Mouse (Mus musculus): ENCODE data around the gene Bcr. TPM values are rescaled to one million over a fixed set of nuclear protein-coding genes. Genes with fewer than 3 reads are reported as not detected.
A peak's percentile ranks its signal among the peaks of the same experiment; 100 is the strongest.

Gene Bcr
- polyA plus RNA-seq, 1 experiment from 2014 or later: 7.5 TPM

- Histone ChIP-seq H3K4me3 (replicated peaks) (no peak overlapping the region), H3K9ac (no peak overlapping the region), H3K9me3 (replicated peaks) (no peaks in the 10 kb centered on the region), H3K27ac (replicated peaks) (0 out of 2 replicates have a peak overlapping the region, but pooled peaks have one; percentile 17), H3K4me1 (peaks cover 71% of the 10 kb centered on the region), H3K36me3 (no peaks in the 10 kb centered on the region), H3K27me3 (no peaks in the 10 kb centered on the region), H3K4me2 (replicated peaks) (no peak overlapping the region)
- whole genome bisulfite sequencing: 82% methylated on average over 9 of the region's 9 CpGs
- no peak for ATAC-seq (ENCODE audit: insufficient number of reproducible peaks, low FRiP score, low TSS enrichment, low read depth)
Observed at GRCm38 (mm10) chr10:75113620-75114019, 53.2 kb downstream of the Bcr start.

- Histone ChIP-seq H3K27ac (replicated peaks) (peak overlapping the region; percentile 84), H3K4me2 (replicated peaks) (no peak overlapping the region), H3K9ac (no peak overlapping the region), H3K27me3 (no peaks in the 10 kb centered on the region), H3K9me3 (replicated peaks) (no peaks in the 10 kb centered on the region), H3K4me3 (replicated peaks) (no peak overlapping the region), H3K36me3 (no peaks in the 10 kb centered on the region), H3K4me1 (peaks cover 83% of the 10 kb centered on the region)
- WGBS: 60% methylated on average over 5 of the region's 5 CpGs
- 0 out of 2 replicates have a peak, but pooled peaks have one; percentile 20 for ATAC-seq (ENCODE audit: insufficient number of reproducible peaks, low FRiP score, low TSS enrichment, low read depth)
Observed at GRCm38 (mm10) chr10:75115240-75115639, 54.8 kb downstream of the Bcr start.

GRCm38 (mm10) chr10:75116842-75117457 is 56.6 kb downstream of the Bcr start:
- H3K4me1 ChIP-seq: peaks cover 77% of the 10 kb centered on the region
- peak; percentile 31; the same call in 1 of the 2 replicates for ATAC-seq (ENCODE audit: insufficient number of reproducible peaks, low FRiP score, low TSS enrichment, low read depth)
- no peak overlapping the region for H3K4me3 ChIP-seq (replicated peaks)
- no peaks in the 10 kb centered on the region for H3K27me3 ChIP-seq
- H3K9me3 ChIP-seq (replicated peaks): no peaks in the 10 kb centered on the region
- no peak overlapping the region; the same call in 1 of the 2 replicates for H3K4me2 ChIP-seq (replicated peaks)
- peak overlapping the region; percentile 84 for H3K27ac ChIP-seq (replicated peaks)
- WGBS: 34% methylated on average over 7 of the region's 7 CpGs
- H3K36me3 ChIP-seq: no peaks in the 10 kb centered on the region
- no peak overlapping the region for H3K9ac ChIP-seq

- Histone ChIP-seq H3K9me3 (replicated peaks) (no peaks in the 10 kb centered on the region), H3K4me2 (replicated peaks) (no peak overlapping the region), H3K36me3 (no peaks in the 10 kb centered on the region), H3K27ac (replicated peaks) (peak overlapping the region; percentile 84; the same call in 1 of the 2 replicates), H3K4me1 (peaks cover 64% of the 10 kb centered on the region), H3K9ac (no peak overlapping the region), H3K4me3 (replicated peaks) (no peak overlapping the region), H3K27me3 (no peaks in the 10 kb centered on the region)
- 61% methylated on average over 6 of the region's 6 CpGs for WGBS
- no peak for ATAC-seq (ENCODE audit: insufficient number of reproducible peaks, low FRiP score, low TSS enrichment, low read depth)
Observed at GRCm38 (mm10) chr10:75118444-75118843, 58.1 kb downstream of the Bcr start.

- H3K9me3 ChIP-seq (replicated peaks): no peaks in the 10 kb centered on the region
- peaks cover 59% of the 10 kb centered on the region for H3K4me1 ChIP-seq
- H3K27ac ChIP-seq (replicated peaks): no peak overlapping the region
- no peaks in the 10 kb centered on the region for H3K27me3 ChIP-seq
- H3K36me3 ChIP-seq: no peaks in the 10 kb centered on the region
- no peak for ATAC-seq (ENCODE audit: insufficient number of reproducible peaks, low FRiP score, low TSS enrichment, low read depth)
- WGBS: 56% methylated on average over 3 of the region's 3 CpGs
- no peak overlapping the region for H3K9ac ChIP-seq
- H3K4me3 ChIP-seq (replicated peaks): no peak overlapping the region
- H3K4me2 ChIP-seq (replicated peaks): no peak overlapping the region
Observed at GRCm38 (mm10) chr10:75119396-75119795, 59.0 kb downstream of the Bcr start.

- Histone ChIP-seq H3K4me2 (replicated peaks) (no peak overlapping the region), H3K4me1 (peaks cover 53% of the 10 kb centered on the region), H3K27ac (replicated peaks) (no peak overlapping the region), H3K9ac (no peak overlapping the region), H3K36me3 (no peaks in the 10 kb centered on the region; the same call in 1 of the 2 replicates), H3K9me3 (replicated peaks) (no peaks in the 10 kb centered on the region), H3K27me3 (no peaks in the 10 kb centered on the region), H3K4me3 (replicated peaks) (no peak overlapping the region)
- WGBS: 77% methylated on average over 5 of the region's 5 CpGs
- no peak for ATAC-seq (ENCODE audit: insufficient number of reproducible peaks, low FRiP score, low TSS enrichment, low read depth)
Observed at GRCm38 (mm10) chr10:75120176-75120575, 59.8 kb downstream of the Bcr start.

GRCm38 (mm10) chr10:75121028-75121427 is 60.6 kb downstream of the Bcr start:
- Histone ChIP-seq H3K4me2 (replicated peaks) (no peak overlapping the region), H3K4me1 (peaks cover 44% of the 10 kb centered on the region), H3K27ac (replicated peaks) (no peak overlapping the region), H3K9me3 (replicated peaks) (no peaks in the 10 kb centered on the region), H3K9ac (no peak overlapping the region), H3K36me3 (peaks cover 5% of the 10 kb centered on the region; the same call in 1 of the 2 replicates), H3K4me3 (replicated peaks) (no peak overlapping the region), H3K27me3 (no peaks in the 10 kb centered on the region)
- 63% methylated on average over 5 of the region's 5 CpGs for WGBS
- ATAC-seq (ENCODE audit: insufficient number of reproducible peaks, low FRiP score, low TSS enrichment, low read depth): no peak

- 60% methylated on average over 4 of the region's 4 CpGs for WGBS
- Histone ChIP-seq H3K9me3 (replicated peaks) (no peaks in the 10 kb centered on the region), H3K9ac (no peak overlapping the region), H3K27me3 (no peaks in the 10 kb centered on the region), H3K4me1 (peaks cover 16% of the 10 kb centered on the region), H3K4me3 (replicated peaks) (no peak overlapping the region), H3K36me3 (peaks cover 10% of the 10 kb centered on the region; the same call in 1 of the 2 replicates), H3K27ac (replicated peaks) (no peak overlapping the region), H3K4me2 (replicated peaks) (no peak overlapping the region)
- ATAC-seq (ENCODE audit: insufficient number of reproducible peaks, low FRiP score, low TSS enrichment, low read depth): no peak
Observed at GRCm38 (mm10) chr10:75125577-75125976, 65.2 kb downstream of the Bcr start.

- Histone ChIP-seq H3K27ac (replicated peaks) (no peak overlapping the region), H3K4me2 (replicated peaks) (no peak overlapping the region), H3K4me1 (peaks cover 10% of the 10 kb centered on the region; the same call in 1 of the 2 replicates), H3K36me3 (peaks cover 32% of the 10 kb centered on the region; the same call in 1 of the 2 replicates), H3K4me3 (replicated peaks) (no peak overlapping the region), H3K9me3 (replicated peaks) (no peaks in the 10 kb centered on the region), H3K27me3 (no peaks in the 10 kb centered on the region), H3K9ac (no peak overlapping the region)
- no peak for ATAC-seq (ENCODE audit: insufficient number of reproducible peaks, low FRiP score, low TSS enrichment, low read depth)
- WGBS: 77% methylated on average over 7 of the region's 7 CpGs
Observed at GRCm38 (mm10) chr10:75129283-75129710, 68.9 kb downstream of the Bcr start.

GRCm38 (mm10) chr10:75130372-75131046 is 70.1 kb downstream of the Bcr start:
- Histone ChIP-seq H3K4me3 (replicated peaks) (no peak overlapping the region), H3K9ac (no peak overlapping the region), H3K36me3 (peaks cover 34% of the 10 kb centered on the region; the same call in 1 of the 2 replicates), H3K4me2 (replicated peaks) (no peak overlapping the region), H3K4me1 (peaks cover 16% of the 10 kb centered on the region; the same call in 1 of the 2 replicates), H3K27me3 (no peaks in the 10 kb centered on the region), H3K9me3 (replicated peaks) (no peaks in the 10 kb centered on the region), H3K27ac (replicated peaks) (no peak overlapping the region)
- no peak for ATAC-seq (ENCODE audit: insufficient number of reproducible peaks, low FRiP score, low TSS enrichment, low read depth)
- 90% methylated on average over 4 of the region's 4 CpGs for WGBS

GRCm38 (mm10) chr10:75131625-75132024 is 71.2 kb downstream of the Bcr start:
- Histone ChIP-seq H3K27ac (replicated peaks) (no peak overlapping the region), H3K4me2 (replicated peaks) (no peak overlapping the region), H3K4me3 (replicated peaks) (no peak overlapping the region), H3K27me3 (no peaks in the 10 kb centered on the region), H3K9me3 (replicated peaks) (no peaks in the 10 kb centered on the region), H3K4me1 (peaks cover 16% of the 10 kb centered on the region; the same call in 1 of the 2 replicates), H3K36me3 (peaks cover 41% of the 10 kb centered on the region), H3K9ac (no peak overlapping the region)
- no peak for ATAC-seq (ENCODE audit: insufficient number of reproducible peaks, low FRiP score, low TSS enrichment, low read depth)
- WGBS: 72% methylated on average over 8 of the region's 8 CpGs
